Mouse (Mus musculus): ENCODE measurements around the gene Zmynd8.

DNA sequence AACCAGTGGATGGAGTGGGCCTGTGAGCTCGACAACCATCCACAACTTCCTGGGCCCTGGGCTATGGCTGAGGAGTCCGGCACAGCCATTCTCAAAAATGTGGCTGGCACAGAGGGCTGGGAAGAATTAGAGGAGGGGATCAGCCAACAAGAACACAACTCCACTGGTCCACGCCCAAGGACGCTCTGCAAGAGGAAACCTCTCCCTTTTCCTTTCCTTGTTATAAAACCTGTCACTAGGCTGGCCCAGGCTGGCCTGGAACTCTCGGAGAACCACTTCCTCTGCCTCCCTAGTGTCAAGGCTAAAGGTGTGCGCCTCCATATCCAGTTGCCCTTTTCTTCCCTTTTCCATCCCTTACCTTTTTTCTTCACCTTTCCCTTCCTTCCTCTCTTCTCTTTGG, 55.5 kb downstream of the Zmynd8 start:
- no peak for TF ChIP-seq POLR2A (IDR thresholded peaks at IDR 0.05; ENCODE audit: control insufficient read depth, extremely low read depth, insufficient read depth, low read length, poor library complexity)
- TF ChIP-seq CTCF (IDR thresholded peaks at IDR 0.05; ENCODE audit: borderline replicate concordance, control insufficient read depth, extremely low read depth, insufficient read depth, low read length, poor library complexity), result no peak

Measured in thymus, adult 2 months (tissue).